Comparison of ENCODE assay signal across 8 mouse cellular contexts in the genomic region with DNA sequence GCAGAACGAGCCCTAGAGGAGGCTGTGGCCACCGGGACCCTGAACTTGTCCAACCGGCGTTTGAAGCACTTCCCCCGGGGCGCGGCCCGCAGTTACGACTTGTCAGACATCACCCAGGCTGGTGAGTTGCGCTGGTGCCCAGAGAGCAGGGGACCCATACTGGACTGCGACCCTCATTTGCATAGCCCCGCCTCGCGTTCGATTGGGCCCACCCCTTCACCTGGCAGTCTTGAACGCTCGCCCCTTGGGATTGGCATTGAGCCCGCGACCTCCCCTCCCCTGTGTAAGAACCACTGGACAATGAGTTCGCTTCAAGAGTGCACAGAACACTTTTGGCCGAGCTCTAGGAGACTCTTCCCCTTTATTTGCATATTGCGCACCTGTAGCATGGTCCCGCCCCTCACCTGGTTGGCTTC. TPM values are rescaled to one million over a fixed set of nuclear protein-coding genes. Genes with fewer than 3 reads are reported as not detected.
DNase-seq lines count a peak whose midpoint lies in the region; ATAC-seq and TF ChIP-seq lines count a peak whose summit lies in the region.

No protein-coding gene starts in this region.

- TF ChIP-seq CTCF in liver, postnatal 0 days (IDR thresholded peaks at IDR 0.05; ENCODE audit: low read depth): no peak
- TF ChIP-seq CTCF in olfactory bulb, adult 2 months (IDR thresholded peaks at IDR 0.05; ENCODE audit: insufficient read depth, low read depth, low read length): no peak

- H3K9ac ChIP-seq in embryonic facial prominence, embryonic 11.5 days (replicated peaks; ENCODE audit: low read length): peak overlapping the region; percentile 81
- H3K9ac ChIP-seq in intestine, embryonic 16.5 days (ENCODE audit: low read depth, low read length): peak overlapping the region; percentile 91
- H3K9ac ChIP-seq in liver, postnatal 0 days (replicated peaks): peak overlapping the region; percentile 94

- H3K27me3 ChIP-seq in embryonic facial prominence, embryonic 11.5 days (ENCODE audit: control insufficient read depth, insufficient read depth, low read length): no peaks in the 10 kb centered on the region
- H3K27me3 ChIP-seq in intestine, embryonic 16.5 days (replicated peaks; ENCODE audit: control insufficient read depth, insufficient read depth, low read length): no peaks in the 10 kb centered on the region
- no peaks in the 10 kb centered on the region for H3K27me3 ChIP-seq in liver, postnatal 0 days (ENCODE audit: insufficient read depth, low read length)

- peaks cover 13% of the 10 kb centered on the region for H3K4me1 ChIP-seq in embryonic facial prominence, embryonic 11.5 days (ENCODE audit: control insufficient read depth, insufficient read depth, low read length)
- H3K4me1 ChIP-seq in intestine, embryonic 16.5 days (ENCODE audit: control insufficient read depth, insufficient read depth, low read length): peaks cover 47% of the 10 kb centered on the region
- H3K4me1 ChIP-seq in liver, postnatal 0 days (ENCODE audit: insufficient read depth): peaks cover 45% of the 10 kb centered on the region
- H3K4me1 ChIP-seq in olfactory bulb, adult 2 months (ENCODE audit: control insufficient read depth, insufficient read depth, low read length): peaks cover 22% of the 10 kb centered on the region

- DNase-seq in ovary, postnatal 36 days (ENCODE audit: low spot score): peak; percentile 63
- no peak for DNase-seq in ovary, postnatal 10 days (ENCODE audit: low spot score)
- DNase-seq in embryonic facial prominence, embryonic 11.5 days (ENCODE audit: low spot score): peak; percentile 61
- peak; percentile 82 for DNase-seq in liver, postnatal 0 days
- DNase-seq in layer of hippocampus, adult 9-11 months: no peak
- no peak for DNase-seq in adrenal gland, postnatal 25 days

- H3K36me3 ChIP-seq in embryonic facial prominence, embryonic 11.5 days (replicated peaks; ENCODE audit: control insufficient read depth, insufficient read depth, low read depth, low read length): 0 out of 2 replicates have a peak, but pooled peaks cover 2% of the 10 kb centered on the region
- peaks cover 6% of the 10 kb centered on the region; the same call in 1 of the 2 replicates for H3K36me3 ChIP-seq in intestine, embryonic 16.5 days (ENCODE audit: control insufficient read depth, insufficient read depth, low read length)
- peaks cover 13% of the 10 kb centered on the region for H3K36me3 ChIP-seq in liver, postnatal 0 days (replicated peaks; ENCODE audit: insufficient read depth, low read length)

- H3K4me3 ChIP-seq in embryonic facial prominence, embryonic 11.5 days (ENCODE audit: low read depth, low read length): peak overlapping the region; percentile 93
- H3K4me3 ChIP-seq in intestine, embryonic 16.5 days (ENCODE audit: low read length): peak overlapping the region; percentile 86
- H3K4me3 ChIP-seq in liver, postnatal 0 days (ENCODE audit: low read depth, low read length): peak overlapping the region; percentile 96
- H3K4me3 ChIP-seq in olfactory bulb, adult 2 months (ENCODE audit: insufficient read depth, low read depth, low read length): peak overlapping the region; percentile 66

- 0% methylated on average over 23 of the region's 23 CpGs for WGBS in embryonic facial prominence, embryonic 11.5 days
- WGBS in intestine, embryonic 16.5 days: under 1% methylated on average over 23 of the region's 23 CpGs
- under 1% methylated on average over 21 of the region's 23 CpGs for WGBS in liver, postnatal 0 days (ENCODE audit: insufficient replicate concordance)
- under 1% methylated on average over 23 of the region's 23 CpGs for WGBS in olfactory bulb, adult 2 months

- peak overlapping the region; percentile 92 for H3K27ac ChIP-seq in embryonic facial prominence, embryonic 11.5 days (replicated peaks; ENCODE audit: low read depth, low read length)
- peak overlapping the region; percentile 99 for H3K27ac ChIP-seq in intestine, embryonic 16.5 days (ENCODE audit: low read length)
- peak overlapping the region; percentile 99 for H3K27ac ChIP-seq in liver, postnatal 0 days (ENCODE audit: low read depth)
- H3K27ac ChIP-seq in olfactory bulb, adult 2 months (ENCODE audit: insufficient read depth, low read depth, low read length): peak overlapping the region; percentile 27; the same call in 1 of the 2 replicates

- peak; percentile 37 for ATAC-seq in embryonic facial prominence, embryonic 11.5 days (replicated peaks; ENCODE audit: insufficient number of reproducible peaks, low FRiP score, low TSS enrichment, low read depth)
- ATAC-seq in intestine, embryonic 16.5 days: peak; percentile 57
- peak; percentile 23 for ATAC-seq in liver, postnatal 0 days

- no peaks in the 10 kb centered on the region for H3K9me3 ChIP-seq in embryonic facial prominence, embryonic 11.5 days (replicated peaks; ENCODE audit: control insufficient read depth, low read length)
- no peaks in the 10 kb centered on the region for H3K9me3 ChIP-seq in intestine, embryonic 16.5 days (ENCODE audit: control insufficient read depth, low read length)
- no peaks in the 10 kb centered on the region for H3K9me3 ChIP-seq in liver, postnatal 0 days (ENCODE audit: low read length)

- peak overlapping the region; percentile 86 for H3K4me2 ChIP-seq in embryonic facial prominence, embryonic 11.5 days (ENCODE audit: low read depth, low read length)
- peak overlapping the region; percentile 84 for H3K4me2 ChIP-seq in intestine, embryonic 16.5 days (ENCODE audit: low read depth, low read length)
- H3K4me2 ChIP-seq in liver, postnatal 0 days (ENCODE audit: low read depth, low read length): peak overlapping the region; percentile 85

- no peak for TF ChIP-seq POLR2A in olfactory bulb, adult 2 months (IDR thresholded peaks at IDR 0.05; ENCODE audit: insufficient read depth, low read depth, low read length)

- no peak; the same call in 1 of the 2 replicates for TF ChIP-seq EP300 in liver, postnatal 0 days (IDR thresholded peaks at IDR 0.05; ENCODE audit: low read depth)

RNA-seq across cellular contexts. Expression of gene Gm20605, which starts 0.3 kb away (rescaled TPM):
- 3.7 and 4.8 TPM in 2 replicates for polyA plus RNA-seq in embryonic facial prominence, embryonic 11.5 days (2014; fragmentation: Nextera tagmentation; extraction: Ambion mirVana)
- polyA plus RNA-seq in intestine, embryonic 16.5 days (2015; fragmentation: Nextera tagmentation; extraction: Ambion mirVana): 10.8 and 12.2 TPM in 2 replicates
- polyA plus RNA-seq in liver, postnatal 0 days (2015; fragmentation: Nextera tagmentation; extraction: Ambion mirVana): 2.4 and 2.6 TPM in 2 replicates
- not detected in 2 replicates for polyA plus RNA-seq in olfactory bulb, adult 2 months (2012; ENCODE audit: insufficient read depth, insufficient read length, low replicate concordance, missing spikeins)
- 13.4 and 18.2 TPM in 2 replicates for total RNA-seq in adrenal gland, postnatal 25 days (2021)

RNA-seq across cellular contexts. Expression of gene Lrch4, which starts 0.4 kb away (rescaled TPM):
- polyA plus RNA-seq in embryonic facial prominence, embryonic 11.5 days (2014; fragmentation: Nextera tagmentation; extraction: Ambion mirVana): 28.4 and 30.0 TPM in 2 replicates
- 34.5 and 37.8 TPM in 2 replicates for polyA plus RNA-seq in intestine, embryonic 16.5 days (2015; fragmentation: Nextera tagmentation; extraction: Ambion mirVana)
- polyA plus RNA-seq in liver, postnatal 0 days (2015; fragmentation: Nextera tagmentation; extraction: Ambion mirVana): 24.1 and 24.3 TPM in 2 replicates
- not detected in 2 replicates for polyA plus RNA-seq in olfactory bulb, adult 2 months (2012; ENCODE audit: insufficient read depth, insufficient read length, low replicate concordance, missing spikeins)
- total RNA-seq in adrenal gland, postnatal 25 days (2021): 19.3 and 35.7 TPM in 2 replicates

RNA-seq across cellular contexts. Expression of gene Fbxo24, which starts 0.5 kb away (rescaled TPM):
- 0.13 TPM in 1 of 2 replicates, not detected in the other for polyA plus RNA-seq in embryonic facial prominence, embryonic 11.5 days (2014; fragmentation: Nextera tagmentation; extraction: Ambion mirVana)
- 0.26 and 0.37 TPM in 2 replicates for polyA plus RNA-seq in intestine, embryonic 16.5 days (2015; fragmentation: Nextera tagmentation; extraction: Ambion mirVana)
- polyA plus RNA-seq in liver, postnatal 0 days (2015; fragmentation: Nextera tagmentation; extraction: Ambion mirVana): not detected in 2 replicates
- not detected in 2 replicates for polyA plus RNA-seq in olfactory bulb, adult 2 months (2012; ENCODE audit: insufficient read depth, insufficient read length, low replicate concordance, missing spikeins)
- 1.0 and 2.2 TPM in 2 replicates for total RNA-seq in adrenal gland, postnatal 25 days (2021)

RNA-seq across cellular contexts. Expression of gene Sap25, which starts 11.8 kb away (rescaled TPM):
- 2.8 and 5.2 TPM in 2 replicates for polyA plus RNA-seq in embryonic facial prominence, embryonic 11.5 days (2014; fragmentation: Nextera tagmentation; extraction: Ambion mirVana)
- polyA plus RNA-seq in intestine, embryonic 16.5 days (2015; fragmentation: Nextera tagmentation; extraction: Ambion mirVana): 6.4 and 8.1 TPM in 2 replicates
- polyA plus RNA-seq in liver, postnatal 0 days (2015; fragmentation: Nextera tagmentation; extraction: Ambion mirVana): 3.4 and 4.0 TPM in 2 replicates
- polyA plus RNA-seq in olfactory bulb, adult 2 months (2012; ENCODE audit: insufficient read depth, insufficient read length, low replicate concordance, missing spikeins): not detected in 2 replicates
- 10.0 and 14.0 TPM in 2 replicates for total RNA-seq in adrenal gland, postnatal 25 days (2021)

RNA-seq across cellular contexts. Expression of gene Pcolce, which starts 15.7 kb away (rescaled TPM):
- 133 and 142 TPM in 2 replicates for polyA plus RNA-seq in embryonic facial prominence, embryonic 11.5 days (2014; fragmentation: Nextera tagmentation; extraction: Ambion mirVana)
- polyA plus RNA-seq in intestine, embryonic 16.5 days (2015; fragmentation: Nextera tagmentation; extraction: Ambion mirVana): 115 and 127 TPM in 2 replicates
- 12.9 and 14.7 TPM in 2 replicates for polyA plus RNA-seq in liver, postnatal 0 days (2015; fragmentation: Nextera tagmentation; extraction: Ambion mirVana)
- not detected in 2 replicates for polyA plus RNA-seq in olfactory bulb, adult 2 months (2012; ENCODE audit: insufficient read depth, insufficient read length, low replicate concordance, missing spikeins)
- total RNA-seq in adrenal gland, postnatal 25 days (2021): 931 and 937 TPM in 2 replicates

Comparison
In these comparisons a context has a peak if more than half of its experiments do, and no peak if none do; other contexts are left out.
1. DNase-seq: peak in ovary, postnatal 36 days (single experiment), embryonic facial prominence, embryonic 11.5 days (single experiment) and liver, postnatal 0 days (single experiment); none in ovary, postnatal 10 days (single experiment), layer of hippocampus, adult 9-11 months (single experiment) and adrenal gland, postnatal 25 days (single experiment).
2. H3K27ac ChIP-seq: peak in every context shown above with its lines; median percentile 99 in intestine, embryonic 16.5 days; 99 in liver, postnatal 0 days; 92 in embryonic facial prominence, embryonic 11.5 days; 27 in olfactory bulb, adult 2 months.
3. Peak in every context shown above with its lines, with median percentiles within 50 percentile points of each other: ATAC-seq, H3K4me2 ChIP-seq, H3K4me3 ChIP-seq and H3K9ac ChIP-seq.